Mouse (Mus musculus) E14TG2a.4 (cell line): ENCODE results near the gene Gm8024.
A peak's percentile ranks its signal among the peaks of the same experiment; 100 is the strongest.
"Not testable (repeated sequence)": the region's sequence is repeated elsewhere in the genome, so short reads cannot be mapped to it uniquely, and the experiment has no call there.

Experiments used
- H3K27me3 ChIP-seq: 2 replicates; pipeline ENCODE4 v1.6.1; 2014; ENCODE audit warnings: low read length, control low read depth; ENCODE audit not compliant: insufficient read depth
- H3K36me3 ChIP-seq: 2 replicates; pipeline ENCODE4 v1.6.1; 2014; ENCODE audit warnings: low read length, control low read depth; ENCODE audit not compliant: insufficient read depth
- H3K4me1 ChIP-seq: replicated peaks from 2 replicates; pipeline ENCODE4 v1.6.1; 2014; ENCODE audit warnings: low read depth, low read length, control low read depth
- H3K4me3 ChIP-seq: replicated peaks from 2 replicates; pipeline ENCODE4 v1.5.1; 2014; ENCODE audit warnings: mild to moderate bottlenecking, low read length
- H3K9me3 ChIP-seq: 2 replicates; pipeline ENCODE4 v1.6.1; 2014; ENCODE audit warnings: low read length, control low read depth
- CTCF ChIP-seq: conservative IDR thresholded peaks from 2 replicates; pipeline ENCODE4 v1.5.1; 2014; ENCODE audit warnings: low read length

Gene Gm8024

DNA sequence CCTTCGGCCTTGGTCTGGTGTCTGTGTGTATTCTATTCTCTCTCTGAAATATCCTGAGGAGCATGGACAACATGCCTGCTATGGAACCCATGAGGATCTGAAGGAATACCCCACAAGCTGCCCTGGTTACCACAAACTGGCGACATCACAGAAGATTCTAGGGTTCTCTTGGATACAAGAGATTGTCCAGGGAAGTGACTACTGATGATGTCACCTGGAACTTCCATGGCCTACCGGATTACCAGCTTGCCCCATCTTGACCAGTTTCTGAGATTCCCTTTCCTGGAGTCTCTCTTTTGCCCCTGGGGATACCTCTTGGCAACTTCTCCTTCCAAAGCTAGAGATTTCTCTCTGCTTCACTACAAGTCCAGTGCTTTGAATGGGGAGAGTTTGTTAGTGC is at the start of gene Gm8024:
TSS of gene Gm8024 (minus strand) at position 101 of the 400 bp plus-strand sequence.
- H3K9me3 ChIP-seq, H3K4me3 ChIP-seq, H3K4me1 ChIP-seq, H3K27me3 ChIP-seq, H3K36me3 ChIP-seq: not testable (repeated sequence)

DNA sequence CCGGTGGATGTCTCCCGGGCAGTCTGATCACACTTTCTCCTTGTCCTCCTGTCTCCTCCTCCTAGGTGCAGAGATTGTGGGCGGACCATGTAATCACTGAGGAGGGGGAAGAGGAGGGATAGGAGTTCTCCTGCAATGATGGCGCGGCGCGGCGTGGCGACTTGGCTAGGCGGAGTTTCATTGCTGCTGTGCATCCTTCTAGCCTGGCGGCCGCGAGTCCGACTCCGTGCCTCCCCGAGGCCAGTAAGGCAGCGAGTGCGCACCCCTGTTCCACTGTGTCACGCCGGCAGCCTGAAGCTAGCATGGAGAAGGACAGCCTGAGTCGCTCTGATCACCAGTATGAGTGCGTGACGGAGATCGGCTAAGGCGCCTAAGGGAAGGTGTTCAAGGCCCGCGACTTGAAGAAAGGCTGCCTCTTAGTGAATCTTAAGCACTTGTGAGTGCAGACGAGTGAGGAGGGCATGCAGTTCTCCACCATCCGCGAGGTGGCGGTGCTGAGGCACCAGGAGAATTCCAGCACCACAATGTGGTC is 19.2 kb upstream of the Gm8024 start:
- TF ChIP-seq CTCF, result peak; percentile 42
- peak overlapping the region; percentile 50; the same call in 1 of the 2 replicates for H3K4me3 ChIP-seq
- H3K9me3 ChIP-seq, H3K36me3 ChIP-seq, H3K27me3 ChIP-seq, H3K4me1 ChIP-seq: not testable (repeated sequence)

DNA sequence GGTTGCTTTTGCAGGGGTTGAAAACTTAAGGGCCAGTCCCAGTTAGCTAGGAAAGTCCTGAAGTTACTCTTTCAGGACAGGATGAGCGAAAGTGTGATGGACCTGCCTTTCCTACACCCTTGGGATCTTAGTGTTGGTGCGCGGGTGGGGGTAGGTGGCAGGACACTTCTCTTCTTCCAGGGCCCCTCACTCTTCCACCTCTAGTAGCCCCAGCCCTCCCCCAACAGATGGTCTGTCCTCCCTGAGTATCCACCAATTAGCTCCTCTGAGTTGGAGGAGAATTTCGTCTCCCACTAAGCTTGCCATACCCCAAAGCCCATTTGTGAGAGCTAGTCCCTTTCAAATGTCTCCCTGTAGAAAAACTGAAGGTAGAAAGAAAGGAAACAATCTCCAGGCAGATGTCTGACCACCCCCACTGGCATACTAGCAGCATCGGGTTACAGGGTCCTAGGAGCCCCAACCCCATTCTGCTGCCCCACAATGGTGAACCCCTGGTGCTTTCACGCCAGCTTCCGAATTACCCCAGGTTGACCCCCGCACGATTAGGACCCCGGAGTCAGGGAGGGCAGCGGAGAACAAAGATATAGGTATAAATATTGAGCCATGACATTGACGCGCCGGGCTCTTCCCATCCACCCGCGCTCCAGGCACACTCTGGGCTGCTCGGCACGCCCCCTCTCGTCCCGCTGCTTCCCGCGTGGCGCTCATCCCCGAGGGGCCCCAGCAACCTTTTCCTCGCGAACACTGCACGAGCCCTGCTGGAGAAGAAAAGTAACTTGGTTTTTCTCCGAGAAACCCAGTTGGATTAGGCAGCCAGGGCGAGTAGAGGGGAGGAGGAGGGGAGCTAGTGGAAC is 18.5 kb upstream of the Gm8024 start:
- not testable (repeated sequence) for H3K9me3 ChIP-seq, H3K27me3 ChIP-seq, H3K4me1 ChIP-seq, H3K4me3 ChIP-seq, H3K36me3 ChIP-seq

DNA sequence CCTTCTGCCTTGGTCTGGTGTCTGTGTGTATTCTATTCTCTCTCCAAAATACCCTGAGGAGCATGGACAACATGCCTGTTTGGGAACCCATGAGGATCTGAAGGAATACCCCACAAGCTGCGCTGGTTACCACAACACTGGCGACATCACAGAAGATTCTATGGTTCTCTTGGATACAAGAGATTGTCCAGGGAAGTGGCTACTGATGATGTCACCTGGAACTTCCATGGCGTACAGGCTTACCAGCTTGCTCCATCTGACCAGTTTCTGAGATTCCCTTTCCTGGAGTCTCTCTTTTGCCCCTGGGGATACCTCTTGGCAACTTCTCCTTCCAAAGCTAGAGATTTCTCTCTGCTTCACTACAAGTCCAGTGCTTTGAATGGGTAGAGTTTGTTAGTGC is 21.8 kb downstream of the Gm8024 start, which contains the start of gene Gm8020:
TSS of gene Gm8020 (minus strand) at position 101 of the 400 bp plus-strand sequence.
- H3K9me3 ChIP-seq, H3K27me3 ChIP-seq, H3K36me3 ChIP-seq, H3K4me3 ChIP-seq, H3K4me1 ChIP-seq: not testable (repeated sequence)
